Mouse (Mus musculus) ovary, postnatal 10 days (tissue): ENCODE measurements around the gene Rasl10b.
A peak's percentile ranks its signal among the peaks of the same experiment; 100 is the strongest.

ENCODE experiments used
- DNase-seq: peaks from one replicate; pipeline ENCODE4 v3.0.0; 2022; ENCODE audit warnings: low spot score

Rasl10b gene

GRCm38 (mm10) chr11:83432533-83432932 lies 23.6 kb downstream of the Rasl10b start:
- DNase-seq: no peak

DNA sequence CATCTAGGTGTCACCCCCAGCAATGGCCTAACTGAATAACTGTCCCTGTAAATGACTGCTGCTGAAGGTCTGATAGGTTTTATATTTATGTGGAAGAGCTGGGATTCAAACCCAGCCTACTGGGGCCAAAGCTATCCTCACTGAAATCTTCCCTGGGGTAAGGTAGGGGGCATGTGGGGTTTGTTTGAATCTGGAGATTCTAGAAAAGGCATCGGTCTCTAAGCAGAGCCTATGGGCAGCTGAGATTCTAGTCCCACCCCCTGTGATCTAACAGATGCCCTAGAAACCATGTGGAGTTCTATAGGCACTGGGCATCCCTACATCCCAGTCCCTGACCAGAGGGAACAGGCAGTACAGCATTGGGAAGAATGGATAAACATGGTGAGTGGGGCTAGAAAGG lies 28.4 kb downstream of the Rasl10b start, which contains the start of gene 1700020L24Rik:
1700020L24Rik (plus strand) TSS at position 301 of the 400 bp plus-strand sequence.
- DNase-seq: no peak

DNA sequence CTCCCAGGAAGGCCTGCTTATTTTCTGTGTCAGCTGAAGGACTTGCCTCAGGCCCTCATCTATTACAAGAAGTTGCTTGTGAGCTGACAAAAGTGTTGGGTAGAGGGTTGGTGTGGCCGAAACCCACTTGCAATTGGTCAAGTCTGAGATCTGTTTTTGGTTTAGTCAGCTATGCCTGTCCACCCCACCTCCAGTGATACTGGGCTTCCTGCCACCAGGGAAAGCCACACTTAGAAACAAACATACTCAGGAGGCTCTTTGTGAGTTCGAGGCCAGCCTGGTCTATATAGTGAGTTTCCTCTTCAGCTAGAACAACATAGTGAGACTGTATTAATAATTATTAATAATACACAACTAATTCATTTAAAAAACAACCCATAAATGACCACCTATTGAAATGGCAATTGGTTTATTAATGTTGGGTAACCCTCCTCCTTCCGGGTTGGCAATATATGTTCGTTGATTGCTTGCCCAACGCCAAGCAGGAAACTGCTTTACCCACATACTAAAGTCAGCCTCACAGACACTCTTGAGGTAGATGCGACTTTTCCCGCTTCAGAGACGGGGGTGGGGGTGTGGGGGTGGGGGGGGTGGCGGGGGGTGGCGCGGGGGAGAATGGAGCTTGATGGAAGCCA lies 30.6 kb downstream of the Rasl10b start:
- no peak for DNase-seq

DNA sequence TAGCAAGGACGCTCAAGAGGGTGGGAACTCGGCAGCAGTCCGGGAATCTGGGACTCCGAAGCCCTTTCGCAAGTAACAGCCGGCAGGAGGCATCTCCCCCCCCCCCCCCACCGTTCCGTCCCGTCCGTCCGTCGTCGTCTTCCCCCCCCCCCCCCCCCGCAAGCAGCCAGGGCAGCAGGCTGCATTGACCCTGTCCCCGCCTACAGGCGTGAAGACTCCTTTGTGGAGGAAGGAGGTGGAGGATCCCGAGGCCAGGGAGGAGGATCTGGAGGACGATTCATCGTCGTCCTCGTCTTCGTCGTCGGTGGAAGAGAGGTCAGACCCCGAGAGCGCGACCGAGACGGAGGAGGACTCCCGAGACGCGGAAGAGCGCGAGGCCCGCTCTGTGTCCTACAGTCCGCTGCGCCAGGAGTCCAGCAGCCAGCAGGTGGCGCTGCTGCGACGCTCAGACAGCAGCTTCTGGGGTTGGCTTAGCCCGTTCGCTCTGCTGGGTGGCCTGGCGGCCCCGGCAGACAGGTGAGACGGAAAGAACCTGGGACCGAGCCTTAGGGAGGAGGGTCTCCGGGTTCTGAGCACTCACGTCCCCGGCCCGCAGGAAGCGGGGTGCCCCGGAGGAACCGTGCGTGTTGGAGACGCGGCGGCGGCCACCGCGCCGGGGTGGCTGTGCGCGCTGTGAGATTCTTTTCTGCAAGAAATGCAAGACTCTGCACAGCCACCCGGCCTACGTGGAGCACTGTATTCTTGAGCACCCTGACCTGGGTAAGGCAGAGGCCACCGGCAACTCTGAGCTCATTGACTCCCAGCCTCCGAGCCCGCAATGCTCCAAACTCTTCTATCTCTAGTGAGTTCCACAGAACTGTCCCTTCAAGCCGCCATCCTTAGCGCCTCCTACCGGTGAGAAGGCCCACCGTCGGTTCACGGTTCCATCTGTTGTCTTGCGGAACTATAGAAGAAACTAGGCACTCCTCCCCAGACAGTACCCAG lies 31.4 kb downstream of the Rasl10b start:
- peak; percentile 68 for DNase-seq

DNA sequence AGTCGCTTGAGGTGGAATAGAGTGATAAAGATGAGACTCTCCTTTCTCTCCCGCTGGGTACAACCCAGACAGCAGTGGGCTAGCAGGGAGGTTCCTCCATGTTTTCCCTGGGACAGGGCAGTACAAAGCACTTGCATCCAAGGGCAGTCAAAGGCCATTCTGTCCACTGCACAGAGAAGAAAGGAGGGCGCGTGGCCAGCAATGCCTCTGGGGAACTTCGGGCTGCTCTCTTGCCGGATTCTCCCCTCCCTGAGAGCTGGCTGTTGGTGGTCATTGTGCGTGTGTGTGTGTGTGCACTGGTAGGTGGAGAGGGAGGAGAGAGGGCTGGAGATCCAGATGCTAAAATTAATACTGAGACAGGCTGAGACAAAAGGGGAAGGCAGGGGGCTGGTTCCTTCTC lies 32.3 kb downstream of the Rasl10b start:
- no peak for DNase-seq

GRCm38 (mm10) chr11:83442596-83443267 lies 33.8 kb downstream of the Rasl10b start:
- peak; percentile 42 for DNase-seq

GRCm38 (mm10) chr11:83443824-83444223 lies 34.9 kb downstream of the Rasl10b start:
- no peak for DNase-seq

- DNase-seq: no peak
Measured at GRCm38 (mm10) chr11:83445001-83445400, 36.1 kb downstream of the Rasl10b start.

GRCm38 (mm10) chr11:83447612-83448011 lies 38.7 kb downstream of the Rasl10b start:
- DNase-seq: no peak

DNA sequence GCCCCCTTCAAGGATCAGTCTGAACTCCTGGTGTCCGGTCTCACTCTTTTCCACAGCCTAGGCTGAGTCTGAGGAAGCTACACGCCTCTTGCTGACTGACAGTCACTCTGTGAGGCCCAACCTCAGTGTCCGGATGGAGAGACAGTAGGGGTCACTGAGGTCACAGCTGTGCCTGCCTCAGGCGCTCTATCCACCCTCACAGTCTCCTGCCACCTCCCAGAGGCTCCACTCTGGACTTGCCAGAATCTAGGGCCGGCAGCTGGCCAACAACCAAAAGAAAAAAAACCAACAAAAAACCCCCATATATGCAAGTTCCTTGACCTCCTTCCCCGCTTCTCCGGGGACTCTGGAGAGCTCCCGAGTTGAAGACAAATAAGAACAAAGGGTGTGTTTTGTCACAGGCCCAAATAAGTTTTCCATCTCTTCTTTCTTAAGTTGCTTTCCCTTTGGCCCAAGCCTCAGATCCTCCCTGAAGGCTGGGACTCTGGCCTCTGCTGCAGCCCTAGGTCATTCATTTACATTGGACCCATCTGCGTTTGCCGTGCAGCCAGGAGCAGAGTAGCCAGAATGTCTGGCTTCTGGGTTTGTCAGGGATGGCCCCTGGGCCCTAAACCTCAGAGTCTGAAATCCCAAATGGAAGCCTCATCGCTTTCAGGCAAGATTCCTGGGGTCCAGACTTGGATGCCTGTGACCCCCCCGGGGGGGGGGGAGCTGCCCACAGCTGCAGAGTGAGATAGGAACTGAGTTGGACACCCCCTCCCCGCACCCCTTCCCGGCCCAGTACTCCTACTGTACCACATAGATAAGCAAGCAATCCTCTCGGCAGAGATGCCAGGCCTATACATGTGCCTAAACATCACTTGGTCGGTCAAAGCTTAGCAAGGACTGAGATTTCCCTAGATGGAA lies 39.3 kb downstream of the Rasl10b start:
- DNase-seq: no peak

GRCm38 (mm10) chr11:83448927-83449236 lies 39.9 kb downstream of the Rasl10b start:
- no peak for DNase-seq

GRCm38 (mm10) chr11:83449298-83449697 lies 40.4 kb downstream of the Rasl10b start:
- no peak for DNase-seq

- no peak for DNase-seq
Measured at GRCm38 (mm10) chr11:83450550-83450949, 41.6 kb downstream of the Rasl10b start.

- DNase-seq: no peak
Measured at GRCm38 (mm10) chr11:83451281-83451680, 42.3 kb downstream of the Rasl10b start.

- no peak for DNase-seq
Measured at GRCm38 (mm10) chr11:83454548-83454947, 45.6 kb downstream of the Rasl10b start.

DNA sequence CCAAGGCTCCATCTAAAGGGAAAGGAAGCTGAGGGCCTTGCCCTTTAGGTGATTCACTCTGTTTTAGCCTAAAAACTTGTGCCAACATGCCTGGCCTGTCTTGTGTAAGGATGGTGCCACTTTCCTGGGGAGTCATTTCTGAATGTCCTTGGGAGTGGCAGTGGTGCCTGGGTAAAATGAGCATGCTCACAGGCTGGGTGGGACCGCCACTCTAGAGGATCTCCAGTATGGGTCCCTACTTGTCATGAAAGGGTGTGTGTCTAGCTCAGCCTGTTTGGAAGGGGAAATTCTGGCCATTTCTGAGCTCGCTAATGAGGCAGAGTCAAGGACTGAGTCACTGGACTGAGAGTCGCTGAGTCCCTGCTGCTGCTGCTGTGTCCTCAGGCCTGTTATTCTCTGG lies 46.7 kb downstream of the Rasl10b start:
- no peak for DNase-seq

DNA sequence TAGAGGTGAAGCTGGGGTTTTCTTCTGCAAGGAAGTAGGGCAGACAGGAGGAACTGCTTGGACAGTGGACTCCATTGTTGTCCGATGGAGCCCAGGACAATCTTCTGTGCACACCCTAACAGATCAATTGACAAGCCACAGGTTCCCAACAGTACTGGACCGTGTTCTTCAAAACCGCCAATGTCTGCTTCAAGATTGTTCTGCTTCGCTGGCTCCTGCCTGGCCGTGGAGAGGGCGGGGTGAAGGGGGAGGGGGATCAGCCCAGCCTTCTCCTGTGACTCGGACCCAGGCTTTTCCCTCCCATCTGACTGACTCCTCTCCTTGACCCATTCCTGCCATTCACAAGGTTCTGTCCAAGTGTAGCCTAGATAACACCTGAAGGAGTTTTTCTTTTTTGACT lies 48.3 kb downstream of the Rasl10b start:
- no peak for DNase-seq

- no peak for DNase-seq
Measured at GRCm38 (mm10) chr11:83457912-83458601, 49.1 kb downstream of the Rasl10b start.

GRCm38 (mm10) chr11:83461462-83462027 lies 52.6 kb downstream of the Rasl10b start:
- no peak for DNase-seq

GRCm38 (mm10) chr11:83462711-83463244 lies 53.8 kb downstream of the Rasl10b start, which contains the start of gene Mmp28:
Gene Mmp28 (minus strand): TSS chr11:83463071.
- no peak for DNase-seq
